Mouse (Mus musculus): ENCODE results near the gene Ghrhr.

Gene Ghrhr

DNA sequence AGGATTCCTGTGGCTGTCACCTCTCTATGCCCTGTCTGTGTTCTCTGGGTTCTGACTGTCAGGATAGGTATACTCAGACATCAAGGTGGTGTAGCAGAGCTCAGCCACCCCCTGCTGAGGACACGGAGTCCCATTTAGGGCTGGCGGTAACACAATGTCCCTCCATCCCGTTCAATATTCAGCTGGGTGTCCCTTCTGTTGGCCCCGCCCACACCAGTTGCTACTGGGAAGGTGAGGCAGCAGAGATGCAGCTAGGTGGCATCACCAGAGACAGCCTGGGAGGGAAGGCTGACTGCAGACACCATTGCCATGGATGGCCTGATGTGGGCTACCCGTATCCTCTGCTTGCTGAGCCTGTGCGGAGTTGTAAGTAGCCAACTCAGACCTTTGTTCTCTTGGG, at the start of gene Ghrhr:
Gene Ghrhr (plus strand): TSS at position 220 of the 400 bp plus-strand sequence.
- in situ Hi-C loops (cut with MboI; ENCODE audit: low pct_unique_long_range_greater_than_20kb in 1 of 2, low sequenced_read_pairs in 2 of 2, unreplicated experiment in 1 of 2), result no loop called here

DNA sequence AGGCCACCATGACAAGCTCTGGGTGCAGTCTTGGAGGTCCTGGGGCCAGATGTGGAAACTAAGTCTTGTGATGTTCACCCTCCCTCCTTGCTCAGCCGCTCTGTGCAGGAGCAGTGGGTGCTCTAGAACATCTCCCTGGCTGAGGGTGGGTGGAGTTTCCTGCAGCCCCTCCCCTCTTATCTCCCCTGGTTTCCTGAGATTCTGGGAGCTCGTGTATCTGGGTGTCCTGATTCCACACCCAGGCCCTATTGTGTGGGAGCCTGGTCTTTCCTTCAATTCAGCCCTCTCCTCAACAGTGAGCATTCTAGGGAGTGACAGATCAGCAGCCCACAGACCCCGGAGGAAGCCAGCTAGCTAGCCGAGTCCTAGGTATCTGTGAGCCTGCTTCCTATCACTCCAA, 49.8 kb upstream of the Ghrhr start:
- in situ Hi-C loops (cut with MboI; ENCODE audit: low pct_unique_long_range_greater_than_20kb in 1 of 2, low sequenced_read_pairs in 2 of 2, unreplicated experiment in 1 of 2), result no loop called here

DNA sequence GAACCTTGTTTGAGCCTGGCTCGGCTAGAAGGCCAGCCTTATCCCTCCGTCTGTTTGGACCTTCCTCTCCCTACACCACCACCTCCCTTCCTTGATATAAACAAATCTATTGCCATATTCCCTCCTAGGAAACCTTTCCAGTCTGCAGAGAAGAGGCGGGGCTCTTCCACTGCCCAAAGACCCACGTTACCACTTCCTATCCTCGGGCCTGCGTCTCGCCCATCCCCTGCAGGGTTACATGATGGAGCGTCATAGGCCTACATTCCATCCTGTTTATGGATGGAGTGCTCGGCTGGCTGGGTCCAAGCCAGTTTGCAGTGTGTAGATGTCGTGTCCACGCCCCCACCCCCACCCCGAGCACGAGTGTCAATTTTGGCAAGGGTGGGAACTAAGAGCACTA, 48.8 kb upstream of the Ghrhr start:
- in situ Hi-C loops (cut with MboI; ENCODE audit: low pct_unique_long_range_greater_than_20kb in 1 of 2, low sequenced_read_pairs in 2 of 2, unreplicated experiment in 1 of 2), result no loop called here

DNA sequence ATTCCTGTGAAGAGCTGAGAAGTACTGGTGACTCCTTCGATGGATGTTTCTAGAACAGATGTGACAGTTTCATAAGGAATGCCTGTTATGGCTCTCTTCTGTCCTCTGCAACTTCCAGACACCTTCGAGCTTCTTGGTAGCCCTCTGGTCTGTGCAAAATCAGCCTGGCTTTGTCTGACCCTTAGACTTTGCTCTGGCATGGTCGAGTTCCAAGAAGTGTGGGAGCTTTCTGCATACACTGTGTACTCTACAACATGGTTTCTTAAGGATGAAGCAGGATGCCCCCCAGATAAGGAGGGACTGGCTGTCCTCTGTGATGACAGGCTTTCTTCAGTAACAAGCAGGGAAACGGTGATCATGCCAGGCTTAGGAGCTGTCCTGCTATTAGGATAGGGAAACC, 47.9 kb upstream of the Ghrhr start:
- in situ Hi-C loops (cut with MboI; ENCODE audit: low pct_unique_long_range_greater_than_20kb in 1 of 2, low sequenced_read_pairs in 2 of 2, unreplicated experiment in 1 of 2), result no loop called here

DNA sequence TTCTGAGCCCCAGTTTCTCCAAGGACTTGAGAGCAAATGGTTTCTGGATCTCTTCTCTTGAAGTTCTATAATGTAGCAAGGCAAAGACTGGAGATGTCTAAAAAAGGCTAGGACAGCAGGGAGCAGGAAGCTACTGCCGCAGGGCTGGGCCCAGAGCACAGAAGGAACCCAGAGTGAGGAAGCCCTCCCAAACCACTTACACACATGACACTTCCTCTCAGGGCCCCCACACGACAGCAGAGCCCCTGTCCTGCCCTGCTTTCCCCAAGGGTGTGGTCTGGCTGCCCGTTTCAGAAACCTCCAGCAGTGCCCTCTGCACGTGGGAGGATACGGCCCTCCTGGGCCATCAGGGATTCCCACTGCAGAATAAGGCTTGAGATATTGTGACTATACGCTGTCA, 44.8 kb upstream of the Ghrhr start:
- in situ Hi-C loops (cut with MboI; ENCODE audit: low pct_unique_long_range_greater_than_20kb in 1 of 2, low sequenced_read_pairs in 2 of 2, unreplicated experiment in 1 of 2), result no loop called here

DNA sequence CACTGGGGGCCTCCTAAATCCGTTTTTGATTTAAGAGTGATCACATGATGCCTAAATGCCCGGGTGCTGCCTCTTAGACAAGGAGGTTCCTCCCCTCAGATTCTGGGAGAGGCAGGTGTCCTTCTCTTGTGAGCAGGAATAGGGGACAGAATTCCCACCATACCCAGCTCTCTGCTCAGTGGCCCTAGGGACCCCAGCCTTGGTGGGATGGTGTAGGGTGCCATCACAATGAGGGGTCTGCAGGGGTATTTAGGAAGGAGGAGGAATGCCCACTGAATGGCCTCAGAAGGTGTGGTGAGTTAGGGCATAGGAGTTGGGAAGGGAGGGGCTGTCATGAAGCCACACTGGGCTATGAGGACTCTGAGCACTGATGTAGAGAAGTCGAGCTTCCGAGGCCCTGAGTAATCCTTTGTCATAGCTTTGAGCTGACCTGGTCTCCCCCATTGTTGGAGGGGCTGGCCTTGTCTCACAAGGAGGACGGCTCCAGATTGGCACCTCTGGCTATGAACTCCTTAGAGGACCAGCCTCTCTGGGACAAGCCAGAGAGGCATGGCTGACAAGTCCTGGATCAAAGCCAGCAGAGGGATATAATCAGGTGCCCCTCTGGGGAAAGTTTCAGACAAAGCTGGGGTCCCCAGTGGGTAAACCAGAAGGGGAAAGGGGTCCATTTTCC, 43.9 kb upstream of the Ghrhr start:
- in situ Hi-C loops (cut with MboI; ENCODE audit: low pct_unique_long_range_greater_than_20kb in 1 of 2, low sequenced_read_pairs in 2 of 2, unreplicated experiment in 1 of 2), result no loop called here

DNA sequence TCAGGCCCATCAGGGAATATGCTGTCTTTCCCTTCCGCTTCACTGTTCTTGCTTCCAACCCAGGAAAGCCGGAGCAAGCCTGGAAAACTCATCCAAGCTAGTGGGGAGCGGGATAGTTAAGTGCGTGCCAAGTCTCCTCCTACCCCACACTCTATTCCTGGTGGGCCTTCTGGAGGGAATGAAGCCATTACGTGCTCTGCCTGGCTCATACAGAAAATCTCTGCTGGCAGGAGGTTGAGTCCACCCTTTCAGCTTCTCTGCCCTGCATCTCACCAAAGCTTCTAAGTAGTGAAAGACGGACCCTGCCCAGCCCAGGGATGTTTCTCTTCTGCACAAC, 43.4 kb upstream of the Ghrhr start:
- in situ Hi-C loops (cut with MboI; ENCODE audit: low pct_unique_long_range_greater_than_20kb in 1 of 2, low sequenced_read_pairs in 2 of 2, unreplicated experiment in 1 of 2), result no loop called here

DNA sequence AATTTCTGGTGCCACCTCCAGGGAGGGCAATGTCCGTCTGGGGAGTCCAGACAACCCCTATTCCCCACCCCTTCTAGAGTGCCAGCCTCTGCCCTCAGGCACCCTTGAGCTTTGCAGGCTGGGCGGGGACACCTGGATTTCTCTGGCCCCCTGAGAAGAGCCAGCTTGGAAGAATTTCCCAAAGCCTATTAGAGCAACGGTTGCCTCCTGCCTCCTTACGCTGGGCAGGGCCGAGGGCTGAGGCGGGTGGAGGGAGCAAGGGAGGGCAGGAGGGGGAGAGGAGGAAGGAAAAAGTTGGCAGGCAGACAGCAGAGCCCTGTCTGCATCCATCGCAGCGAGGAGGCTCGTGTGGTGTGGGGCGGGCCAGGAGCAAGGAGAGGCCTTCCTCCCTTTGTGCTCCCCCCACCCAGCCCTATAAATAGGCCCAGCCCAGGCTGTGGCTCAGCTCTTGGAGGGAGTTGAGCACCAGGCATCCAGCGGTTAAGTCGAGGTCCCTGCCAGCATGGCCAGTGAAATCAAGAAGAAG, 40.0 kb upstream of the Ghrhr start, which contains the start of gene Aqp1:
Gene Aqp1 (plus strand): TSS at position 444 of the 526 bp plus-strand sequence.
- in situ Hi-C loops (cut with MboI; ENCODE audit: low pct_unique_long_range_greater_than_20kb in 1 of 2, low sequenced_read_pairs in 2 of 2, unreplicated experiment in 1 of 2), result no loop called here

DNA sequence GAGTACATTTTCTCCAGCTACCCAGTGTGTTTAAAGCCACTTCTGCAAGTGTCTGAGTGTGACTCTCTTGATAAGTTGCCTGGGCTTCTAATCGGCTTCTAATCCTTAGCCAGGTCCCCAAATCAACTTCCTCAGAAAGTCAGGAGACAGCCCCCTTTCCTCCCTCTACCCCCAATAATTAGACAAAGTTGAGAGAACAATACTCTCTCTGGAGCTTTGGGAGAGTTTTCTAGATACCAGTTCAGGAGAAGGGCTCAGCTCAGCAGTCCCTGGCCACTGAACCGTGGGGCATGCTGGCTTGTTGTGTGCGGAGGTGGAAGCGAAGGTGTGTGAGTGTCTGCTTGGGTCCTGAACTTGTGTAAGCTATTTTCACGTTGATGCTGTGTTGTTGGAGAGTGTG, 38.9 kb upstream of the Ghrhr start:
- in situ Hi-C loops (cut with MboI; ENCODE audit: low pct_unique_long_range_greater_than_20kb in 1 of 2, low sequenced_read_pairs in 2 of 2, unreplicated experiment in 1 of 2), result no loop called here

DNA sequence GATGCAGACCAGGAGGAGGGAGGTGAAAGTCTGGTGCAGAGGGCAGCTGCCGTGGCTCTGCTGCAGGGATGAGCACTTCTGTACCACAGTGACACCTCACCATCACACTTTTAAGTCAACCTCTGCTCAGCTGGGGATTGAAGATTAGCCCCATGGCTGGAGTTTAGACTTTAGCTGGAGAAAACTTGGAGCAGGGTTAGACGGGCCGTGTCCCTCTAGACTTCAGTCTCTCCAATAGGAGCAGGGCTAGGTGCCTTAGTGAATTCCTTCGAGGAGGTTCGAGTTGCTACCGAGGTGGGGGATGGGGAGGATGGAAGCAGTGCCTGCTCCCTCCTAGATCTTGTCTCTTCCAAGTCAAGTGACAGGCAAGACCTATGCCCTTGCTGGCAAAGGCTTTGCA, 38.0 kb upstream of the Ghrhr start:
- in situ Hi-C loops (cut with MboI; ENCODE audit: low pct_unique_long_range_greater_than_20kb in 1 of 2, low sequenced_read_pairs in 2 of 2, unreplicated experiment in 1 of 2), result no loop called here

DNA sequence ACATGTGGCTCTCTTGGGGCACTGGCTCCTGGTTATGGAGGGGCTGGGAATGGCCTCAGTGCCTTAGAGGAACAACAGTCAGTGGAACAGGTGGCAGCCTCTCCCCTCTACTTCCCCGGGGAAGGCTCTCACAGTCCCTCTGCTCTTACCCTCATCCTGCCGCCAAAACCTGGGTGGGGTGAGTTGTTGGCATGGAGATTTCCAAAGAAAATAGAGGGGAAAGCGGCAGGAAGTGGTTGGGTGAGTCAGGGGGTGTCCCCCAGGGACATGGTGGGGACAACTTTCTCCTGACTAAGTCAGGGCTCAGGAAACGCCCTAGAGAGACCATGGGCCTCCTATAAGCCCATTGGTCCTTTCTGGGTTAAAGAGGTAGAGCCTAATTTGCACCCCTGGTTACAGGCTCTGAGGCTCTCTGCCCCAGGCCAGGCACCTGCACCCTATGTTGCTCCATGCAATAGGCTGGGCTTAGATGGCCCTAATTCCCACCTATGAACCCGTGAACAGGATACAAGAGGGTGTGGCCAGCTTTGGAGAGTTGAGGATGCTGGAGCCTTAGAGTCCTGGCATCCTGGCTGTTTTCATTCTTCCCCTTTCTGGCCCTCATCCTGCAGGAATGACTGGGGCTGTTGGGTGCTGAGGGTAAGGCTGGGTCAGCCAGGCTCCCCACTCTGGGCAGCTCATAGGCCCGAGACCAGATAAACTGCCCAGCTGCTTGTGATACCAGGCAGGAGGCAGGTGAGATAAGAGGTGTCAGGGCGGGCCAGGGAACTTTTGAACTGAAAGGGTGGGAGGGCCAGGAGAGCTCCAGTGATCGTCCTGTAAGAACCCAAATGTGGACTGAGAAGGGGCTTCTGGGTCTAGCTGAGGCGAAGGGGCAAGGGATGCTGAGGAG, 36.9 kb upstream of the Ghrhr start:
- in situ Hi-C loops (cut with MboI; ENCODE audit: low pct_unique_long_range_greater_than_20kb in 1 of 2, low sequenced_read_pairs in 2 of 2, unreplicated experiment in 1 of 2), result no loop called here

DNA sequence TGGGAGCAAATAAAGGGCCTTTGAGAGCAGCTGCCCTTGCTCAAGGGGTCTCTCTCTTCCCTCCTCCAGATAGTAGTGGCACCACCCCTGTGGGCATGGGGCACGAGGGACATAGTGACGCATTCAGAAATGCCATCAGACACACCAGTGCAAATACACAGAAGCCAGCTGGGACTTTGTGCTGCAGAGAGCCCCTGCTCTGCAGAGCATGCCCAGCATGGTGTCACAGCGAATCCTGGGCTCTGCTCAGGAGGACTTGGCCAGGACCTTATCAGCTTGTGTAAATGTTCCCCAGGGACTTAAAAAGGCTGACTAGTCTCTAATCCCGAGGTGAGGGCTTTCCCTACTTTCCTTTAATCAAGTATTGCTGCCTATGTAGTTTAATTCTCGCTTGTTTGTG, 34.4 kb upstream of the Ghrhr start:
- in situ Hi-C loops (cut with MboI; ENCODE audit: low pct_unique_long_range_greater_than_20kb in 1 of 2, low sequenced_read_pairs in 2 of 2, unreplicated experiment in 1 of 2), result no loop called here

DNA sequence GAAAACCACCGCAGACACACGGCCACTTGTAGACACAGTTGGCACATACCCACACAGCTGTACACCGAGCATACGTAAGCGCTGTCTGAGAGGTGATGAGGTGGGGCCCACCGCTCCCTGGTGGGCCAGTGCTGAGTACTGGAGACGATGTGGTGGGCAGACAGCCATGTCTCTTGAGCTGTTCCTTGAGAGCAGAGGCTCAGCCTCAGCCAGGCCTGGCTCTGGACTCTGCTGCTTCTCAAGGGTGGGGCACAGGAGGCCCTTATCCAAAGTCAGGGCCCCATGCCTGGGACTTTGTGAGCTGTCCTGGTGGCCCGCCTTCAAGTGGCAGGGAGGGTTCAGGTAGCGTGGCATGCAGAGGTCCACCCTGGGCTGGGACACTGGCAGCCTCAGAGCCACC, 33.8 kb upstream of the Ghrhr start:
- in situ Hi-C loops (cut with MboI; ENCODE audit: low pct_unique_long_range_greater_than_20kb in 1 of 2, low sequenced_read_pairs in 2 of 2, unreplicated experiment in 1 of 2), result no loop called here

DNA sequence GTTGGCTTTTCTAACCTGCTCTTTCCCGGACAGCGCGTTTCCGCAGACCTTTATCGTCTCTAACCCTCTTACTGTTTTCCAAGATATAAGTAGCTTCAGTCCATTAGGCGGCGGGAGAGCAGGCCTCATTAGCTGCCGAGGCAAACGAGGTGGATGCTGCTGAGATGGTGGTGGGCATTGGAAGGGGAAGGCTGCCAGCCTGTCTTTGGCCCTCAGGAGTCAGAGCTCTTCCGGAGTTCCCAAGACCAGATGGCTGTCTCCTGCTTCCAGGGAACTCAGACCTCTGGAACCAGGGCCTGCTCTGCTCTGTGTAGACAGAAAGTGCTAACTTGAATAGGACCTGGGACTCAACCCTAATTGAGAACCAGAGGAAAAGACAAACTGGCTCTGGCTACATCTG, 32.6 kb upstream of the Ghrhr start:
- in situ Hi-C loops (cut with MboI; ENCODE audit: low pct_unique_long_range_greater_than_20kb in 1 of 2, low sequenced_read_pairs in 2 of 2, unreplicated experiment in 1 of 2), result no loop called here

DNA sequence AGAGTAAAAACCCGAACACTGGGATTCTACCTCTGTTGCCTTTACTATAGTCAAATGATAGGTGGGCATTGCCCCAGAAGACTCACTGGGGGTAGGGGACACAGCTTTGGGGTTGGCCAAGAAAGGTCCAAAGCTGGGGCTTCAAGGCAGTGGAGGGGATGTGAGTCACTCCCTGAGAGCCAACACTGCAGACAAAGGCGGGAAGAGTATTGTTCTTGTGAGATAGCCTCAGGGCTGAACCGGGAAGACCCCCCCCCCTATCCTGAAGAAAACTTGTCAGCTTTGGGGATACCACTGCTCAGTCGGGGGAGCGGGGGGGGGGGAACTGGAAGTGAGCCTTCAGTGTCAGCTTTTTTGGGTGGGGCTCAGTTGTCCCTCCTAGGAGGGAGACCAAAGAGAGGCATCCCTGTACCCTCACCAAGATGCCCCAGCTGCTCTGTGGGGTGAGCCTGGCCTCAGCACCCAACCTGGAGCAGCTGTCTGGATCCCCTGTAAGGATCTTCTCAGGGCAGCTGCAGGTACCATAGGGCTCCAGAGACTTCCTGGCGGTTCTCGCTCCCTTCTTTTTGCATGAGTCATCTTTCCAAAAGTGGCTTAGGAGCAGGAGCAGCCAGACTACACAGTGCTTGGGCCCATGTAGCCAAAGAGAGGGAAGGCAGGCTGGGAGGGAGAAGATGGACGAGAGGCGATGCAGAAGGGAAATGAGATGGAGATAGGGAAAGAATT, 31.6 kb upstream of the Ghrhr start:
- in situ Hi-C loops (cut with MboI; ENCODE audit: low pct_unique_long_range_greater_than_20kb in 1 of 2, low sequenced_read_pairs in 2 of 2, unreplicated experiment in 1 of 2), result no loop called here

DNA sequence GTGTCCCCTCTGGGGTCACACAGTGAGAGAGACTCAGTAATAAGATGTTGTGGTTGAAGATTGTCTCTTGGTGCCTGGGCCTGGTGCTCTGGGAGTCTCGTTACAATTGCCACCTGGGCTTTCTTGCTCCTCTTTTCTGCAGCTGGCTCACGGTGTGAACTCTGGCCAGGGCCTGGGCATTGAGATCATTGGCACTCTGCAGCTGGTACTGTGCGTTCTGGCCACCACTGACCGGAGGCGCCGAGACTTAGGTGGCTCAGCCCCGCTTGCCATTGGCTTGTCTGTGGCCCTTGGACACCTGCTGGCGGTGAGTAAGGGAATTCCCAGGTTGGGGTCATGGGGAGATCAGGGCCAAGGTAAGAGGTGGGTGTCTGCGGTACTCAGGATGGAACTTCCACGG, 30.8 kb upstream of the Ghrhr start:
- in situ Hi-C loops (cut with MboI; ENCODE audit: low pct_unique_long_range_greater_than_20kb in 1 of 2, low sequenced_read_pairs in 2 of 2, unreplicated experiment in 1 of 2), result no loop called here

DNA sequence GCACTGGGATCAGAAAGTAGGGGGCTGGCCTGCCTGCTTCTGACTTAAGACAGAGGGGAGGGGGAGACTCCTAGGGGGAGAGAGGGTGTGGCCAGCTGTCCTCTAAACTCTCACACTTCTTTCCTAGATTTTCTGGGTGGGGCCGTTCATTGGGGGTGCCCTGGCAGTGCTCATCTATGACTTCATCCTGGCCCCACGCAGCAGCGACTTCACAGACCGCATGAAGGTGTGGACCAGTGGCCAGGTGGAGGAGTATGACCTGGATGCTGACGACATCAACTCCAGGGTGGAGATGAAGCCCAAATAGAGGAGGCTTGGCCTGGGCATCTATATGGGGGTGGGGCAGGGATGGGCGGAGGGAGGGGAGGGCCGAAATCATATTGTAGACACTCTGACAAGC, 29.6 kb upstream of the Ghrhr start:
- in situ Hi-C loops (cut with MboI; ENCODE audit: low pct_unique_long_range_greater_than_20kb in 1 of 2, low sequenced_read_pairs in 2 of 2, unreplicated experiment in 1 of 2), result no loop called here

DNA sequence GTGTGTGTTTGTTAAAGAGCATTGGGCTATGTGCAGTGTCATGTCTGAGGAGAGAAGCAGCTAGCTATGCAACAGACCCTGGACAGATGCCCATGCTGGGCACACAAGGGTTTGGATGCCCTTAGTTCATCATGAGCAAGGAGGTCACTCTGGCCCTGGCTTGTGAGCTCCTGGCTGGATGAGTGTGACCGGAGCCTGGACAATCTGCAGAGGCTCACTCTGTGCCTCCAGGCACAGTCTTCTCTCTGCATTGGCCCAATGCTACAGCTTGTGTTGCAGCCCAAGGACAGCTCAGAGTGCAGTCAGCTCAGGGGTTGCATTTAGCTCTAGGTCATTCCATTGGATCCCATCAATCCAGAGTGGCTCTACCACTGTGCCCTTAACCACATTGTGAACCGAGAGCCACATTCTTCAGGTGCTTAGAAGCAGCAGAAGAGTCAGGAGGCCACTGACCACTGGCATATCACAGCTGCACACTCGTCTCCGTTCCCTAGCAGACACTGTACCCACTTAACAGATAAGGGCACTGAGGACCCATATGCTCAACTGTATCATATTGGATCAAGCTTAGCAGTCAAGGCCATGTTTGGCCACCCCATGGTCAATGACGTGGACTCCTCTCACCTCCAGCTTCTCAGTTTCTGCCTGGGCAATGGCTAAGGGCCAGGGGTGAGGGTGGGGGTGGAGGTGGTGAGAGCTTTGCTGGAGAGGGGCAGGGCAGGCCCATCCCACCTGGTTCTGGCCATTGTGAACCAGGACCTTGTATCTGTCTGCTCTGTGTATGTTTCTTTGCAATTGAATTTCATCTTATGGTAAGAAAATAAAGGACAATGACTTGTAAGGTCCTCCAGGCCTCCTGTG, 28.2 kb upstream of the Ghrhr start:
- in situ Hi-C loops (cut with MboI; ENCODE audit: low pct_unique_long_range_greater_than_20kb in 1 of 2, low sequenced_read_pairs in 2 of 2, unreplicated experiment in 1 of 2), result no loop called here
